Mouse (Mus musculus) testis, adult 2 months (tissue): ENCODE results near the gene Relb.

Experiments
- CTCF ChIP-seq: fragments of 200-500 bp; IDR thresholded peaks from 2 replicates; pipeline ENCODE4 v1.5.1; 2012; ENCODE audit warnings: low read depth, mild to moderate bottlenecking, inconsistent platforms, low read length, moderate library complexity; ENCODE audit not compliant: control insufficient read depth, insufficient read depth, insufficient replicate concordance
- POLR2A ChIP-seq: fragments of 200-500 bp; IDR thresholded peaks from 2 replicates; pipeline ENCODE4 v1.6.1; 2012; ENCODE audit warnings: low read depth, mild to moderate bottlenecking, inconsistent platforms, low read length, moderate library complexity; ENCODE audit not compliant: control insufficient read depth

- TF ChIP-seq POLR2A (no peak), CTCF (peak; percentile 14; the same call in 1 of the 2 replicates)
Measured at GRCm38 (mm10) chr7:19564455-19564854, 64.8 kb downstream of the Relb start.
